Mouse (Mus musculus) midbrain, embryonic 10.5 days (tissue): ENCODE measurements around the gene Ecpas. TPM values are rescaled to one million over a fixed set of nuclear protein-coding genes. Genes with fewer than 3 reads are reported as not detected.

Source experiments
- DNase-seq: peaks from one replicate; pipeline ENCODE4 v3.0.0-alpha.2; 2017; ENCODE audit warnings: low spot score
- H3K27ac ChIP-seq: fragments of 300-500 bp; sonication (generic); replicated peaks from 2 replicates; pipeline ENCODE4 v1.5.1; 2016; ENCODE audit warnings: mild to moderate bottlenecking
- H3K27me3 ChIP-seq: fragments of 300-500 bp; sonication (generic); 2 replicates; pipeline ENCODE4 v1.6.1; 2016; ENCODE audit warnings: low read depth, mild to moderate bottlenecking; ENCODE audit not compliant: poor library complexity, severe bottlenecking
- H3K36me3 ChIP-seq: fragments of 300-500 bp; sonication (generic); 2 replicates; pipeline ENCODE4 v1.6.1; 2016; ENCODE audit warnings: mild to moderate bottlenecking, moderate library complexity
- H3K4me1 ChIP-seq: fragments of 300-500 bp; sonication (generic); 2 replicates; pipeline ENCODE4 v1.6.1; 2016
- H3K4me3 ChIP-seq: fragments of 300-500 bp; sonication (generic); 2 replicates; pipeline ENCODE4 v1.5.1; 2016; ENCODE audit warnings: mild to moderate bottlenecking, moderate library complexity
- H3K9me3 ChIP-seq: fragments of 300-500 bp; sonication (generic); replicated peaks from 2 replicates; pipeline ENCODE4 v1.6.1; 2016; ENCODE audit warnings: mild to moderate bottlenecking
- WGBS: fragments of 180-500 bp; shearing (Covaris S2); methylation state at CpG from one replicate; pipeline ENCODE4 v1.1.7; 2016; 5-methylcytosine and 5-hydroxymethylcytosine counted together
- polyA plus RNA-seq: library from polyadenylated mRNA; unstranded; fragments of >200 nt; fragmentation: Nextera tagmentation; extraction: Ambion mirVana; gene quantifications from 2 replicates; pipeline ENCODE4 v1.2.1, GENCODE M21; 2016

Ecpas gene
- polyA plus RNA-seq, 1 experiment from 2014 or later: 30.4 TPM

DNA sequence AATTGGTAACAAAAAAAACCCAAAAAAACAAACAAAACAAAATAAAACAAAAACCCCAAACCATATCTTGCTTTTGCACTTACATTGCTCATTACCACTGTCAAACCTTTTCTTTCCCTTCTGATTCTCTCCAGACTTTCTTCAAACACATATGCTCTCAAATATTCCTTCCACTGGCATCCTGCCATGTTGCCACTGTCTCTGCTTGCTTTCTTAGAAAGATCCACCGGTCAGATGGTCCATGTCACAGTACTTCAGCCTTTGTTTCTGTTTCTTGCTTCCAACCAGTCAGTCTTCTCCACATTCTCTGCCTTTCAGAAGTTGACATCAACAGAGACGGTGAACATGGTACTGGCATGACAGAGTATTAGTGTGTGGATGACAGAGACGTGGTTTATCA is 125.9 kb downstream of the Ecpas start:
- Histone ChIP-seq H3K27me3 (no peaks in the 10 kb centered on the region), H3K27ac (no peak overlapping the region), H3K36me3 (no peaks in the 10 kb centered on the region), H3K4me1 (no peaks in the 10 kb centered on the region), H3K9me3 (no peaks in the 10 kb centered on the region), H3K4me3 (no peak overlapping the region)
- 88% methylated on average over 3 of the region's 3 CpGs for WGBS
- DNase-seq: no peak

DNA sequence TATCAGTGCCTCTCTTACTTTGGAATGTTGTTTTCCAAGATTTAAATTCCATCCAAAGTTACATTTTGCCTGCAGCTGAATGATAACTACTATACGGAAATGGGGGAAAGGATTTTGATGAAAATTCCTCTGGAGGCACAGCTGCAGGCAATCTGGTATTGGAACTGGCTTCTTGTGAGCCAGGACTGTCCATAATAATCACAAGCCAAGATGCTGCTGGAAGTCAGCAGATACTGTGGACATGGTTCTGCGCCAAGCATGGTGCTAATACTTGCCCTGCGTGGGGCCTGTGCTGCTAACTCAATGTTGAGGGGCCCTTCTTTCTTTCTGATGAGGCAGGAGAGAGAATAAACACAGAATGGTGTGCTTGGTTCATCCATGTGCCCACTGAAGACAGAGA is 149.1 kb downstream of the Ecpas start:
- 92% methylated on average over 3 of the region's 3 CpGs for WGBS
- no peaks in the 10 kb centered on the region for H3K9me3 ChIP-seq
- no peak overlapping the region for H3K4me3 ChIP-seq
- no peak overlapping the region for H3K27ac ChIP-seq
- no peak for DNase-seq
- no peaks in the 10 kb centered on the region for H3K27me3 ChIP-seq
- H3K36me3 ChIP-seq: no peaks in the 10 kb centered on the region
- H3K4me1 ChIP-seq: no peaks in the 10 kb centered on the region

DNA sequence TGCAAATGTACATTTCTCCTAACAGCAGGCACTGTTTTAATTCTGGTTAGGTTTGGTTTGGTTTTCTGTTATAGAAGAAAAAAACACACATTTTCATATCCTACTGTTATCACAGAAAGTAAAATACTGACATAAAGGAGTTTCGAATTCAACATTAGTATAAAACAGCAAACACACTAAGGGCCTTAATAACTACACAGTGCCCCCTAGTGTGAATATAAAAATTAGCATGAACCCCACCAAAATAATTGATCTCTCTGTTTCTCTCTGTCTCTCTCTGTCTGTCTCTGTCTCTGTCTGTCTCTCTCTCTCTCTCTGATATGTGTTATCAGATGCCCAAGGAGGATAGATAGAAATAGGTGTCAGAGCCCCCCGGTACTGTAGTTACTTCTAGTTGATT is 163.0 kb downstream of the Ecpas start:
- Histone ChIP-seq H3K4me3 (no peak overlapping the region), H3K9me3 (no peaks in the 10 kb centered on the region), H3K36me3 (no peaks in the 10 kb centered on the region), H3K4me1 (peaks cover 4% of the 10 kb centered on the region; the same call in 1 of the 2 replicates), H3K27ac (no peak overlapping the region), H3K27me3 (no peaks in the 10 kb centered on the region)
- 71% methylated on average over 2 of the region's 2 CpGs for WGBS
- no peak for DNase-seq

DNA sequence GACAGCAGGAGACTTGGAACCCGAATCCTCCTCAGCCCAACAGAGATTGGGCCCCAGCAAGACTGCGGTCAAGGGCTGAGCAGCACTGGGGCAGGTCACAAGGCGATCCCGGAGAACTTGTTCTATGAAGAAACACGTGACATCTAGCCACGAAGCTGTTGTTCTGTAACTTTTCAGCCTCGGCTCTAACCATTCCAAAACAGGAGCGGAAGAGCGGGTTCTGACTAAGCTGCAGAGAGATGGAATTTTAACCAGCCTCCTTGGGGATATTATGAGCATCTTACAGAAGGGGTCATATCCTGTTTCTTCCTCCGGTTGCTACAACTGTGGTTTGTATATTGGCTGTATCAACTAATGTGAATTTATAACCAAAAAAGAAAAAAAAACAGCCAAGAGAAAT is 163.4 kb downstream of the Ecpas start:
- Histone ChIP-seq H3K27ac (no peak overlapping the region), H3K4me1 (peaks cover 4% of the 10 kb centered on the region; the same call in 1 of the 2 replicates), H3K36me3 (no peaks in the 10 kb centered on the region), H3K4me3 (no peak overlapping the region), H3K27me3 (no peaks in the 10 kb centered on the region), H3K9me3 (no peaks in the 10 kb centered on the region)
- WGBS: 60% methylated on average over 10 of the region's 10 CpGs
- no peak for DNase-seq

Other genes with a start within 250 kb of the Ecpas start
- gene Olfr267, start 125.0 kb downstream of the Ecpas start, polyA plus RNA-seq: not detected in 2 replicates
- gene Zkscan16, start 30.9 kb upstream of the Ecpas start, polyA plus RNA-seq: 0.67 and 1.1 TPM in 2 replicates
- gene Ptgr1, start 74.4 kb upstream of the Ecpas start, polyA plus RNA-seq: 14.7 and 15.6 TPM in 2 replicates
- 5.9 and 8.1 TPM in 2 replicates for gene Dnajc25, start 82.3 kb upstream of the Ecpas start, polyA plus RNA-seq
- gene Gm20503, start 90.5 kb upstream of the Ecpas start, polyA plus RNA-seq: 7.6 and 10.9 TPM in 2 replicates
- gene Gng10, start 122.3 kb upstream of the Ecpas start, polyA plus RNA-seq: 60.9 and 67.7 TPM in 2 replicates
- gene AI481877, start 226.2 kb upstream of the Ecpas start, polyA plus RNA-seq: not detected in 2 replicates